Mouse (Mus musculus) ES-Bruce4 (cell line): ENCODE data around the gene Pskh1. TPM values are rescaled to one million over a fixed set of nuclear protein-coding genes. Genes with fewer than 3 reads are reported as not detected.

Experiments used
- H3K27ac ChIP-seq: 2 replicates; pipeline ENCODE4 v1.5.1; 2012; ENCODE audit warnings: low read length, inconsistent platforms; ENCODE audit not compliant: insufficient read depth
- H3K27me3 ChIP-seq: 2 replicates; pipeline ENCODE4 v1.6.1; 2012; ENCODE audit warnings: mild to moderate bottlenecking, low read length, inconsistent platforms; ENCODE audit not compliant: control insufficient read depth, poor library complexity, insufficient read depth, severe bottlenecking
- H3K36me3 ChIP-seq: 2 replicates; pipeline ENCODE4 v1.6.1; 2012; ENCODE audit warnings: inconsistent platforms, mild to moderate bottlenecking, low read length, moderate library complexity; ENCODE audit not compliant: control insufficient read depth, poor library complexity, insufficient read depth, severe bottlenecking
- H3K4me1 ChIP-seq: one replicate; pipeline ENCODE4 v1.8.1; 2011; ENCODE audit warnings: low read length; ENCODE audit not compliant: control insufficient read depth, insufficient read depth
- H3K4me3 ChIP-seq: 2 replicates; pipeline ENCODE4 v1.5.1; 2011; ENCODE audit warnings: low read depth, mild to moderate bottlenecking, low read length
- H3K9ac ChIP-seq: 2 replicates; pipeline ENCODE4 v1.6.1; 2012; ENCODE audit warnings: low read depth, mild to moderate bottlenecking, inconsistent platforms; ENCODE audit not compliant: poor library complexity, severe bottlenecking
- H3K9me3 ChIP-seq: replicated peaks from 2 replicates; pipeline ENCODE4 v1.6.1; 2012; ENCODE audit warnings: mild to moderate bottlenecking, low read length, inconsistent platforms; ENCODE audit not compliant: control insufficient read depth, poor library complexity, insufficient read depth, severe bottlenecking
- CTCF ChIP-seq: IDR thresholded peaks from one replicate; pipeline ENCODE4 v1.8.1; 2011; ENCODE audit warnings: low read depth, low read length
- EP300 ChIP-seq: IDR thresholded peaks from 2 replicates; pipeline ENCODE4 v1.6.1; 2011; ENCODE audit warnings: low read depth, low read length; ENCODE audit not compliant: insufficient read depth
- POLR2A ChIP-seq: IDR thresholded peaks from one replicate; pipeline ENCODE4 v1.8.1; 2011; ENCODE audit warnings: low read length; ENCODE audit not compliant: insufficient read depth
- polyA plus RNA-seq: library from polyadenylated mRNA; stranded (reverse); fragments of >200 nt; gene quantifications from 2 replicates; pipeline ENCODE4 v1.2.4, GENCODE M21; 2011; ENCODE audit warnings: low read depth; ENCODE audit not compliant: missing spikeins, insufficient read depth, insufficient read length

Gene Pskh1
- polyA plus RNA-seq, 1 experiment = 27.4 TPM

GRCm38 (mm10) chr8:105942026-105942425 lies 41.8 kb downstream of the Pskh1 start:
- Histone ChIP-seq H3K36me3 (peaks cover 37% of the 10 kb centered on the region), H3K27me3 (no peaks in the 10 kb centered on the region), H3K27ac (no peak overlapping the region), H3K4me3 (no peak overlapping the region), H3K9ac (no peak overlapping the region), H3K4me1 (no peaks in the 10 kb centered on the region), H3K9me3 (no peaks in the 10 kb centered on the region)
- no peak for TF ChIP-seq CTCF
- no peak for TF ChIP-seq POLR2A
- TF ChIP-seq EP300 = no peak

GRCm38 (mm10) chr8:105942542-105942941 lies 42.3 kb downstream of the Pskh1 start:
- Histone ChIP-seq H3K4me1 (no peaks in the 10 kb centered on the region), H3K27ac (no peak overlapping the region), H3K4me3 (no peak overlapping the region), H3K9ac (no peak overlapping the region), H3K9me3 (no peaks in the 10 kb centered on the region), H3K27me3 (no peaks in the 10 kb centered on the region), H3K36me3 (peaks cover 41% of the 10 kb centered on the region)
- no peak for TF ChIP-seq POLR2A
- no peak for TF ChIP-seq CTCF
- no peak for TF ChIP-seq EP300

- TF ChIP-seq POLR2A (no peak), CTCF (no peak), EP300 (no peak)
- H3K36me3 ChIP-seq = peaks cover 49% of the 10 kb centered on the region
- H3K27ac ChIP-seq = no peak within 1 kb of the TSS
Observed at GRCm38 (mm10) chr8:105943321-105943739, 43.1 kb downstream of the Pskh1 start, which contains the start of gene Lcat. TSS of gene Lcat (minus strand) at chr8:105943382.

GRCm38 (mm10) chr8:105949350-105949749 lies 49.1 kb downstream of the Pskh1 start:
- no peaks in the 10 kb centered on the region for H3K9me3 ChIP-seq
- no peaks in the 10 kb centered on the region for H3K4me1 ChIP-seq
- H3K27ac ChIP-seq = no peak overlapping the region
- H3K9ac ChIP-seq = no peak overlapping the region
- H3K4me3 ChIP-seq = no peak overlapping the region
- peaks cover 94% of the 10 kb centered on the region for H3K36me3 ChIP-seq
- TF ChIP-seq EP300 (no peak), CTCF (no peak), POLR2A (no peak)
- H3K27me3 ChIP-seq = no peaks in the 10 kb centered on the region

More at GRCm38 (mm10) chr8:105943321-105943739, 43.1 kb downstream of the Pskh1 start, which contains the start of gene Lcat:
- Histone ChIP-seq H3K4me1 (no peaks in the 10 kb centered on the region), H3K4me3 (no peak within 1 kb of the TSS), H3K9me3 (no peaks in the 10 kb centered on the region), H3K27me3 (no peaks in the 10 kb centered on the region), H3K9ac (no peak within 1 kb of the TSS)

GRCm38 (mm10) chr8:105951057-105951659 lies 50.9 kb downstream of the Pskh1 start:
- H3K9ac ChIP-seq = no peak overlapping the region
- no peaks in the 10 kb centered on the region for H3K27me3 ChIP-seq
- no peak for TF ChIP-seq CTCF
- no peak for TF ChIP-seq EP300
- TF ChIP-seq POLR2A = no peak
- no peak overlapping the region for H3K4me3 ChIP-seq
- H3K27ac ChIP-seq = no peak overlapping the region
- no peaks in the 10 kb centered on the region for H3K9me3 ChIP-seq
- peaks cover 82% of the 10 kb centered on the region for H3K36me3 ChIP-seq
- H3K4me1 ChIP-seq = no peaks in the 10 kb centered on the region

GRCm38 (mm10) chr8:105956556-105956955 lies 56.3 kb downstream of the Pskh1 start:
- Histone ChIP-seq H3K4me1 (peaks cover 3% of the 10 kb centered on the region), H3K27me3 (no peaks in the 10 kb centered on the region), H3K36me3 (peaks cover 51% of the 10 kb centered on the region), H3K4me3 (no peak overlapping the region), H3K9me3 (no peaks in the 10 kb centered on the region), H3K27ac (no peak overlapping the region), H3K9ac (no peak overlapping the region)
- no peak for TF ChIP-seq EP300
- no peak for TF ChIP-seq POLR2A
- TF ChIP-seq CTCF = no peak
